Mouse (Mus musculus) heart, postnatal 0 days (tissue): ENCODE data around the gene Cdk6.

ENCODE experiments used
- CTCF ChIP-seq: IDR thresholded peaks from 2 replicates; pipeline ENCODE4 v1.5.1; 2016; ENCODE audit warnings: antibody characterized with exemption, control low read depth, low read depth
- EP300 ChIP-seq: IDR thresholded peaks from 2 replicates; pipeline ENCODE4 v1.6.1; 2016; ENCODE audit warnings: antibody characterized with exemption, low read depth

DNA sequence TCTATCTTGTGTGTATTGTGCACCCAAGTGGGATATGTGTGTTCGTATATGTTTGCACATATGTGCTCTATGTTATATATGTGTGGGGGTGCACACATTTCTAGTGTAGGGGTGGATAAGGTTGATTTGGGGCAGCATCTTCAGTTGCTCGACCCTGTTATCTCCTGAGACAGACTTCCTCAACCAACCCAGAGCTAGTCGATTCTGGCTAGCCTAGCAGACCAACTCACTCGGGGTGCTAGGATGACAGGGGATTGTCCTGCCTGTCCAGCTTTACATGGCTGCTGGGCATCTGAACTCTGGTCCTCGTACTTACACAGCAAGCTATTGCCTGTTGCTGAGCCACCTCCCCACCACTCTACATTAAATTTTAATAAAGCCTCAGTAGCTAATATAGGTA is 13.0 kb downstream of the Cdk6 start:
- TF ChIP-seq CTCF (no peak), EP300 (no peak)
